Mouse (Mus musculus): ENCODE measurements at regions not wholly inside any gene's neighbourhood (a gene's known extent, or its start where the extent isn't known, plus 50 kb on each side); places are given as distances from the start of the nearest gene placed in this dataset.
A peak's percentile ranks its signal among the peaks of the same experiment; 100 is the strongest.
"Not testable (repeated sequence)": the region's sequence is repeated elsewhere in the genome, so short reads cannot be mapped to it uniquely, and the experiment has no call there.

DNA sequence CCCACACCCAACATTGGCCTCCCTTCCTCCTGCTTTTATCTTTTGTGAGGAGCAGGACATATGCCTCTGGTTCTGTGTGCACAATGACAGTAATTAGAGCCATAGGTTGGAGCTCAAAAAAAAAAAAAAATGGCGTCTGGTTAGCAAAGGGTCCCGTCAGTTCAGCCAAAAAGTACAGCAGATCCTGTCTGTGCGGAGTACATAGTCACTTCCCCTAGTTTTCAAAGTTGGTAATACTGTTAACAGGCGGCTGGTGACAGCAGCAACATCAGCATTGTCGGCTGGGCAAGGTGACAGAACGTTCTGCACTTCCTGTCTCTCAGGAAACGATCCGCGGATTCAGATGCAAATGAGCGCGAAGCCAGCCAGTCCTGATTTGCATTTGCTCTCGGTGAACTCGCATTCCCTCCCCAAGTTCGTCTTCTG, 642.4 kb upstream of the Gm19410 start:
- peak in 1 of 2 experiments; percentile 37 for DNase-seq (ENCODE audit: low spot score in 2 of 2)

DNA sequence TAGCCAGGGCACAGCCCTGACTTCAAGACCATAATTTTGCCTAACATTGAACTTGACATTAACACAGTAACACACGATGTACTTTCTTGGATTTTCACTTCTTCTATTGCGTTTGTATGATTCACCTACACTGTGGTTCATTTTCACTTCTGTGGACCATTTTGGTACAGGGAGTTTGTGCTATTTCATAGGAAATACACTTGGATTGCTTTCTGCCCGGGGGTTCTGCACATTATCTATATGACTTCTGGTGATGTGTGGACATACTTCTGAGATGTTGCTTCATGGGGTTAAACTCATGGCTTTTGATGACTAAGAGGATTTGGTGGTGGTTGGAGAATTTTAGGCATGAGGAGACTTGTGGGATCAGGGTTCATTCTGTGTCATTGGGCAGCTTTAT, 640.4 kb upstream of the Gm19410 start:
- no peak for DNase-seq (ENCODE audit: low spot score in 2 of 2)

DNA sequence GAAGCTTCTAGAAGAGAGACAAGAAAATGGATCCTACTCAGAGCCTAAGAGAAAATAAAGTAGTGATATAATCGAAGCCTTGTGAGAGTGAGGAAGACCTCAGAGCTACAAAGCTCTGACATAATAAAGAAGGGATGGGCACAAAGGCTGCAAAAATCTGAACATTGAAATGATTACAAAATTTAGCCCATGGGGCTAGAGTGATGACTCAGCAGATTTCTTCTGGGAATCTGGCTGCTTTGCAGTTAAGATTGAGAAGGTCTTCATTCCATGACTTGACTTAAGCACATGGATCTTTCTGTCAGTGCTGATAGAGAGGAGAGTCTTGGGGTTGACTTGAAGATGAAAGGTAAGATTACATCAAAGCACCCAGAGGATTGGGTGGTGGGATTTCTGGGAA, 633.3 kb upstream of the Gm19410 start:
- no peak for DNase-seq (ENCODE audit: low spot score in 2 of 2)

DNA sequence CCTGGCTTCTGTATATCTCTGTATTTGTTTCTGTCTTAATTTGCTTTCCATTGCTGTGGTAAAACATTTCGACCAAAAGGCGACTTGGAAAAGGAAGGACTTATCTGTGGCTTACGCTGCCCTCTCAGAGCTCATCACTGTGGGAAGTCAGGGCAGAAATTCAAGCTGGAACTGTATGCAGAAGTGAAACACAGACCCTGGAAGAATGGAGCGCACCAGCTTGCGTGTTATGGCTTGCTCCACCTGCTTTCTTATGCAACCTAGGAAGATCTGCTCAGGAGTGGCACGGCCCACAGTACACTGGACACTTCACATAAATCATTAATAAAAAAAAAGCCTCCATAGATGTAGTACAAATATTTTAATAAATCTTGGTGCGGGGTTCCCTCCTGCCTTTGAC, 630.0 kb upstream of the Gm19410 start:
- no peak for DNase-seq (ENCODE audit: low spot score in 2 of 2)

DNA sequence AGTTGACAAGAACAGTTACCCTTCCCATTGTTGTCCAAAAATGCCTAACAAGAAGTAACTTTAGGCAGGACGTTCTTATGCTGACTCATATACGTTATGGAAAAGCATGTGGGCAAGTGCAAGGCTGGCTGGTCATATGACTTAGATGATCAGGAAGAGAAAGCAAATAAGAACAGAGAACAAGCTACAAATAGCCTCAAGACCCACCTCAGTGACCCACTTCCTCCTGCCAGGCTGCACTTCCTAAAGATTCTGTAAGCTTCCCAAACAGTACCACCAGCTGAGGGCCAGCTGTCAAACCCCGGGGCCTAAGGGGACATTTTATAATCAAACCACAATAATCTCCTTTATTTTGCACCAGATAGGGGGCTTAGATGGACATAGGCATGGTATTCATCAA, 628.9 kb upstream of the Gm19410 start:
- DNase-seq (ENCODE audit: low spot score in 2 of 2) = no peak

DNA sequence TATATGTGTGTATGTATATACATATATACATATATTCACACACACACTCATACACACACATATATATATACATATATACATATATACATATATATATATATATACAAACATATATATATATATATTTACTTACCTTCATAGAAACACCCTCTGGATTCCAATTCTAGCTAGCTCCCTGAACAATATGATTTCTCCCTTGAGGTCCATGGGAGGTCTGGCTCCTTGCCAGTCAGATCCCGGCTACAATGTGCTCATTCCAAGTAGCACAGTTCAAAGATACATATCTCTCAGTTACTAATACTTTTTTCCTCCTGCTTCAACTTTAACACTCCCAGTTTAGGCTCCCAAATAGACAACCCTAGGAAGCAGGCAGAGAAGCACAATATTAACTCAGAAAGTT, 624.8 kb upstream of the Gm19410 start:
- no peak for DNase-seq (ENCODE audit: low spot score in 2 of 2)

DNA sequence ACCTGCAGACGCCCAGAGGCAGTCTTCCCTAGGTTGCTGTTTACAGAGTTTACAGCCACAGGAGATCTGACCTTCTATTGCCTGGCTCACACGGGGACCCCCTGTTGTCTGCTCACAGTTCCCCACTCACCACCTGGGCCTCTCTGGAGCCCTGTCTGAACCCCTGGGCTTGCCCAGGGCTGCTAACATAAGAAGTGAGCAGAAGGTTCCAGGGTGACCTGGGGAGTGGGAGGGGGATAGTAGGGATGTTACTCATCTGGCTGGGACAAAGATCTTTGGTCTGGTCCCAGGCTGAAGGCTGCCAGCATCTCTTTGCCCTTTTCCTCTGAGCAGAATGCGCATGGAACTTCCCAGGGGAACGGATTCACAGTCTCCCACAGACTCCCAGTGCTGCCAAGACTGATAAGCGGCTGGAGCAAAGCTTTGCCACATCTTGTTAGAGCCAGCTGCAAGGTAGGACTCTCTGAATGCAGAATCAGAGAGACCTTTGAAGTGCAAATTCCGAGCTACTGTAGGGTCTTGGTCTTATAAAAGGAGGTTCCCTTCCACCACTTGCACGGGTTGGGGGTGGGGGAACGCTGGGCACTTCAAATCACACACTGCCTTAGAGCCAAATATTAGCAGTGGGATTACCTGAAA, 622.5 kb upstream of the Gm19410 start:
- DNase-seq (ENCODE audit: low spot score in 2 of 2) = no peak

DNA sequence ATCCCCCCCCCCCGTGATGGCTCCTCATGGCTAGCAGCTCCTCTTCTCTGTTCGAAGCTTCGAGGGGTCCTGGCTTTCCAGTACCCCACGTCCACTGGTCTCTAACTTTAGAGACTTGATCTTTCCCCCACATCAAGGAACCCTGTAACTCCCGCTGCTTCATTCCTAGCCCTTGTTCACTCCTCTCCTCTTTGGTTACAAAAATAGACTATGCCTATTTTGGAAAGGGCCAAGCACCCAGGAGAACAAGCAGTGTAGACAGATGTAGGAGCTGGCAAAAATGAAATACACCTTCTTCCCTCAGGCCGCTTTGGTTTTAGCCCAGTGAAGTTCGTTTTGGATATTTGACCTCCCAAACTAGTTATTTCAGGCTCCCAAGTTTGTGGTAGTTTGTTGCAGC, 621.9 kb upstream of the Gm19410 start:
- no peak for DNase-seq (ENCODE audit: low spot score in 2 of 2)

DNA sequence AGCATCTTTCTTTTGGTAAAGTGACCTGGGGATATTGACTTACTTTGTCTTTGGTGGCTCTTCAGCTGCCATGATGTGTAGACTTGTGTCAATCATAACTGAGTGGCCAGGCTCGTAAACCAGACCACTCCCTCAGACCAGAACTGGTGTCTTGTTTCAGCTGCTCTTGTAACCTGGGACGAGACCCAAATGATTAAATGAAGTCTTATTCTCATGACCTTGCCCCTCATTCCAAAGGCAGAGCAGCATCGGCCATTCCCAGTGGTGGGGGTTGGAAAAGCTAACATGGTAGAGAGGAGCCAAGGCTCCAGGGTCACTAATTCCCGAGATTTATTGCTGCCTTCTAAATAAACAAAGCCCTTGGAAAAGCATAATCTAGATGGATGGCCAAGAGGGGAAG, 621.2 kb upstream of the Gm19410 start:
- no peak for DNase-seq (ENCODE audit: low spot score in 2 of 2)

DNA sequence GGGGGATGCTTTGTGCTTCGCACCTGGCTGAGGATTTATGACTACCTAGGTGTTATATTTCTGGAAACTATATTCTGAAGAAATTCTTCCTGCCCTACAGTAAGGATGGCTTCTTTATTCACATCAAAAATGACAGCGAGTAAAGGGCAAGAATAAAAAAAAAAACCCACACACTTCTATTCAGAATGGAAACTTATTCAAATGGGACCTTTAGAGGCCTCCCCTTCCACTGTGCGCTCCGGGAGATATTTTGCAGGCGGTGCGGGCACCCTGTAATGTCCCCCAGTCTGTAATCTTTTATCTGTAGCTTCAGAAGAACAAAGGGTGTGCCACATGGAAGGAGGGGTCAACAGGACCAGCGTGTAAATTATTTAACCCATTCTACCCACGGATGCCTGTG, 618.1 kb upstream of the Gm19410 start:
- no peak for DNase-seq (ENCODE audit: low spot score in 2 of 2)

DNA sequence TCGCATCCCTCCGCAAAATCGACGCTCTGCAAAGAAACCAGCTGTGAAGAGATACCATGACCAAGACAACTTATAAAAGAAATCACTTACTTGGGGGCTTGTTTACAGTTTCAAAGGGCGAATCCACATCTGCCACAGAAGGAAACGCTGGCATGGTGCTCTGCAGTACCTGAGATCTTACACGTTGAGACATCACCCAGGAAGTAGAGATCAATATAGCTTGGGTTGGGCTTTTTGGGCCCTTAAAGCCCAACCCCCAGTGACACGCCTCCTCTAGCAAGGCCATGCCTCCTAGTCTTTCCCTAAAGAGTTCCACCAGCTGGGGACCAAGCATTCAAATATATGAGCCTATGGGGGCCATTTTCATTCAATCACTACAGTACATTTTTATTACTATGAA, 617.6 kb upstream of the Gm19410 start:
- DNase-seq (ENCODE audit: low spot score in 2 of 2) = no peak

DNA sequence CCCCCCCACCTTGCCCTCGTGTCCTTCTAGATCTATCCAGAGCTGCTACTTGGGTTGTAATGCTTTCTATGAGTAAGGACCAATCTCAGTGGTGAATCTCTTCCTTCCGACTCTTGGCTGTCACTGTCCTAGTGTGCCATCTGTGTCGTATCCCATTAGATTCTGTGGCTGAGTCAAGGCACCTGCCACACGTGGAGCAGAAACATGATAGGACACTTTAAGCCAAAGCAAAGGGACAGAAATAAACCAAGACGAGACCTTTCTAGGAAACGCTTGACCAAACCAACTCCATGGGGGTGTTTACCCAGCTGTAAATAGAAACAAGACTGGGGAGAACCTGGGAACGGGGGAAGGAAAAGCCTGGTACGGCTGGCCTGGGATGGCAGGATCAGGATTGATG, 613.0 kb upstream of the Gm19410 start:
- DNase-seq (ENCODE audit: low spot score in 2 of 2) = no peak

DNA sequence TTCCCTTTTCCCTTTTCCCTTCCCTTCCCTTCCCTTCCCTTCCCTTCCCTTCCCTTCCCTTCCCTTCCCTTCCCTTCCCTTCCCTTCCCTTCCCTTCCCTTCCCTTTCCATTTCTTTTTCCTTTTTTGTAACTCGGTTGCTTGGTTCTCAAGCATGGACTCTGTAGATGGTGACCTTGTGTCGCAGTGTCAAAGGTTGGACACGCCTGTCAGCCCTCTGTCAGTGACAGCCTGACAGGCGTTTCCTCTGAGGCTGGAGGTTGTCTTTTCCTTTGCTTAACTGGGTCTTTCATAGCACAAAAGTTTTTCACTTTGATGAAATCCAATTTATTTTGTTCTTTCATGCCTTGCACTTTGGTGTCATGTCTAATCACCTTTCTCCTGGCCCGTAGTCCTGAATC, 609.3 kb upstream of the Gm19410 start:
- no peak for DNase-seq (ENCODE audit: low spot score in 2 of 2)

DNA sequence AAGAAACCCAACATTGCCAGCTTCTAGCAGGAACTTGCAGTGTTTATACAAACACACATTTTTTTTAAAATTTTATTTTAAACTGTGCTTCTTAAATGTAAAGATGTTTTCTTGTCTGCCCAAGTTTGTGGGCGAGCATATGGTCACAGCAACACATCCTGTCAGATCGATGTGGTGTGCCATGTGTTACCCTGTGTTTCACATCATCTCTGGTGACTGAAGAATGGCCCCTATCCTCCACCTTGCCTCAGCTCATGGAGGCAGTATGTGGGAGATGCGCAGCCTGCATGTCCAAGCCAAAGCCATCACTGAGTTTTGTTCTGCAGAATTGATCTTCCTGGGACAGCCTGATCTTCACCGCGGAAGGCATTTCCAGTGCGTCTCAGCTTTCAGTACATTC, 607.9 kb upstream of the Gm19410 start:
- peak in 1 of 2 experiments; percentile 19 for DNase-seq (ENCODE audit: low spot score in 2 of 2)

DNA sequence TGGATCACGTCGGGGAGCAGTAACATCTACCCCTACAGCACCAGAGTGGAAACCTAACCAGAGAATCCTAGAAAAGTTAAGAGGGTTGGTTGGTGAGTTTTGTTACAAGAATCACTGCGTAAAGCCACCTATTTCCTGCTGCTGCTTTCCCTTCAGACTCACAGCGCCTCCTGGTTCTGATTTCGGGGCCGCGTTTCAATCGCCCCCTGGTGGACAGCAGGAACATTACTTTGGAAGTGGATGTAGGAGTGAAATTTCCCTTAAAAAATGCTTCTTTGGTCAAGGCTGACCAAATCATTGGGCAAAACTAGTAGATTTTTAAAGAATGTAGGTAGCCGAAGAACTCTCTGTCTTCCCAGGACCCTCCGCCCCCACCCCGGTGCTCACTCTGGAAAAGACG, 606.3 kb upstream of the Gm19410 start:
- peak in 1 of 2 experiments; percentile 53 for DNase-seq (ENCODE audit: low spot score in 2 of 2)

DNA sequence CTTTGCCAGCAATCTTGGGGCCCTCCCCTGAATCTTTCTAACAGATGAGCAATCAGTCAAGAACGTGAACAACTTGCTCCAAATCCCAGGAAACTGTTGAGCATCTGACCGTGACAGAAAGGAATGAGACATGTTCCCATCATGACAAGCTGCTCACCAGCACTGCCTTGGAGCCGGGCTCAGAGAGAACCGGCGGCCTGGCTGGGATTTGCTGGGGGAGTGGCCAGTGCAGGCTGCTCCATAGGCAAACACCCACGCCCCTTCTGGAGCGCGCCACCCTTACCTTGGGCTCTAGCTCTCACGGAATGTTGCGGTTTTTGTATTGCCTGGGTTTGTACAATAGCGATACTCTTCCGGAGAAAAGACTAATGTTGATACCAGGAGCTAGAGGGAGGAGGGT, 605.4 kb upstream of the Gm19410 start:
- peak; percentile 35 to 45 for DNase-seq (ENCODE audit: low spot score in 2 of 2)

DNA sequence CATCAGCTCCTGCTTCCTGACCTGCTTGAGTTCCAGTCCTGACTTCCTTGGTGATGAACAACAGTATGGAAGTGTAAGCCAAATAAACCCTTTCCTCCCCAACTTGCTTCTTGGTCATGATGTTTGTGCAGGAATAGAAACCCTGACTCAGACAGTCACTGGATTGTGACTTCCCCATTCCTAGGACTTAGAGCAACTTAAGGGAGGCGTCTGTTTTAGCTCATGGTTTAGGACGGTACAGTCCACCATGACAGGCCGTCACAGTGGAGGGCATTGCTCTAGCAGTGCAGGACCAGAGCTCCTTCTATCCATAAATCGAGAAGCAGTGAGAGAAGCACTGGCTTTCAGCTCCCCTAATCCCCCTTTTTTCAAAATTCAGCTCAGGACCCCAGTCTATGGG, 603.4 kb upstream of the Gm19410 start:
- DNase-seq (ENCODE audit: low spot score in 2 of 2) = not testable (repeated sequence)

DNA sequence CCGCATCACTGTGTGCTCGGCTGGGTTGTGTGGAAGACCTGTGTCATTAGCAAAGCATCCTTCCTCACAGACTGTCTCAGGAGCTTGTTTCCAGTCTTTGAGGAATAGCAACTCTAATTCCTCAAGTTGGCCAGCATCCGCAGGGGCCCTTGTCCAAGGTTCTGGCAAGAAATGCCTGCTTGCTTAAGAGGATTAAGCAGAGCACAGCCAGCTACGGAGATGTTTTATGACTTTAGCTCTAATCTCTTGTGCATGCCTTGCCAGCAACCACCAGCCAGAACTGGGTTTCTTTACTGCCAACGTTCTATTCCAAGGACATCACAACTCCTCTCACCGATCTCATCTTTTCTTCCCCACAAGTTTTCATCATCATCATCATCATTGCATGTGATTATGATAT, 599.0 kb upstream of the Gm19410 start:
- no peak for DNase-seq (ENCODE audit: low spot score in 2 of 2)

DNA sequence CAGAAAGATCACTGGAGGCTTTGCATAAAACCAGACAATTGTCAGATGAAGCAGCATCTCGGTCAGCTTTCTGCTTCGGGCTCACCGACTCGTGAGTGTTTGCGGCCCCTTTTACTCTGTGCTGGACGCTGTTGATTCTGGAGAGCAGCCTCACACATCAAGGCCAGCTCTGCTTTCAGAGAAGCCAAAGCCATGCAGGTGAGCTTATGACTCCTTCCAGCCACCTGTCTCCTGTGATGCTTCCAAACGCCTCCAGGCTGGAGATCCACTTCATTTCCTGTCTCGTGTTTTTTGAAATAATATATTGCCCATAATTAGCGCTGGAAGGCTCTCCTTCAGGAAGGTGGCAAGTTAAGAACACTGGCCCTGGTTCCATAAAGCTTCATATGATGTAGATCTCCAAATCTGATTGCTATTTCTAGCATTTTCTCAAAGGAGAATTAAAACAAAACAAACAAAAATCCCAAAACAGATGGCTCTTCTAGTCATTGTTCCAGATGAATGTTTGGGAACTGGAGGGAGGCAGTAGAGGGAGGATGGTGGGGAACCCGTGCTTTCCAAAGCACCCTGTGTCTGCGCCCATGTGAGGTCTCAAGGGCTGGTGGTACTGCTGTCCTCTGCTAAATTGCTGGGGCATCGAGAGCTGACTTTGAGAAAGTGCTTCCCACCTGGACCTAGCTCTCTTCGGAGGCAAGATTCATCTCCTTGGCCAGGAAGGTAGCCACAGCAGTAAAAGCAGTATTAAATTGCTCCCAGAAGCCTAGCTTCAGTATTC, 593.9 kb upstream of the Gm19410 start:
- no peak for DNase-seq (ENCODE audit: low spot score in 2 of 2)

DNA sequence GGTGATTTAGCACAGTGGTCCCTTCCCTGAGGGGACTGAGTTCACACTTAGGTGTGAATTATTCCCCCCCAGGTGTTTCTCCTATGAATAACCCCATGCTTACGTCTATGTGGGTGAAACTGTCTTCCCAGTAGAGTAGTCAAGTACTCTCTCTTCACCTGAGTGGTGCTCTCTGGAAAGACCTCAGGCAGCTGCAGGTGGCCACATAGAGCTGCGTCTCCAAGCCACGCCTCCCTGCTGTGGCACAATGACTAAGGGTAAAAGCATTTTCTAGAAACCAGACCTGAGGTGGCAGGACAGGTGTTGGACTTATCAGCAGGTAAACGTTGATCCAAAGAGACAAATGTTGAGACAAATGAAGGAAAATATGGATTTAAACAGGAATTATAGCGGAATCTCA, 588.3 kb upstream of the Gm19410 start:
- DNase-seq (ENCODE audit: low spot score in 2 of 2) = no peak

DNA sequence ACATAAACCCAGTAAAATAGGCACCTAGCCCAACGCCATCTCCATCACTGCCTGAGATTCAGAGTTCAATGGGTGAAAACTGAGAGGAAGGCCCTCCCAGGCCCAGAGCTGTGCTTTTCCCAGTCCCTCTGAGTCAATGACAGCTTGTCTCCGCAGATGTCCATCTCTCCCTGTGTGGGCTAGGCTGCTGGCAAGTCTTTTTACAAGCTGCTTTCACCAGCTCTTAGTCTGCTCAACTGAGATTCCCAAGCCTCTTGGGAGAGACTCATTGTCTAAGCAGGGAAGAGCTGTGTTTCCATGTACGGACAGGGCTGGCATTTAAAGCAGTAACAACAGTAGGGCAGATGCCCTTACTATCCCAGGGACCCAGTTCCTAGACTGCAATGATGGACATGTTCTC, 585.5 kb upstream of the Gm19410 start:
- peak; percentile 75 to 77 for DNase-seq (ENCODE audit: low spot score in 2 of 2)

DNA sequence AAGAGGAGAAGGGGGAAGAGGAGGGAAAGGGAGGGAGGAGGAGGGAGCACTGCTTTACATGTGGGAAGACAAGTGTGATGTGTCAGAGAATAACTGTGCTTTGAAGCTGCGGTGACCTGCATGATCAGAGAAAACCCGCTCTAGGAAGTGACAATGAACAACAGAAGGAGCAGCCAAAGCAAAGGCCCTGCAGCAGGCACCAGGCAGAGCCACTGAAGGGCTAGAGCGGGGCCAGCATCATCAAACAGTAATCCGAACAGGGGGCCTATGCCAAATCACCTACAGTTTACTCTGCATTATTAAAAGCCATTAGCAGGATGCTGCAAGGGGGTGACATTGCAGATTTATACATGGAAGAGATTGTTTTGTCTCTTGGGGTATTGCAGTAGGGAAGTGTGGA, 583.4 kb upstream of the Gm19410 start:
- DNase-seq (ENCODE audit: low spot score in 2 of 2) = no peak

DNA sequence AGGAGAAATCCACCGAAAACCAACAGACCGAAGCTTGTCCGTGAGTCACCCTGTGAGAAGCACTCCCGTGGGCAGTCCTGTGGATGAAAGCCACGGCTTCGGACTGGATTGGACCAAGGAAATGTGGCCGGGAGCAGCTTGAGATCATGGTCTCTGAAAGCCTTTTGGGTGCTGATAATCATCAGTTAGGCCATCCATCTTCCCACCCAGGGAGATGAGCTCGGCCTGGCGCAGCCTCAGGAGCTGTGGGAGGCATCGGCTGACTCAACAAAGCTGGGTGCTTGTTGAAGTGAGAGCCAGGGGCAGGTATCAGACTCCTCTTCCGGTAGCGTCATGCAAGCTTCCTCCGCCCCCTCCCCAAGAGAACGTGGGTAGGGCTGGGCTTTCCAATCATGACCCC, 582.2 kb upstream of the Gm19410 start:
- DNase-seq (ENCODE audit: low spot score in 2 of 2) = no peak
